Mouse (Mus musculus) limb, embryonic 11.5 days (tissue): ENCODE data around the gene Hhat. TPM values are rescaled to one million over a fixed set of nuclear protein-coding genes. Genes with fewer than 3 reads are reported as not detected.

Source experiments
- ATAC-seq: fragments of 200-750 bp; cut with Nextera tagmentation; 2 replicates; pipeline ENCODE4 v1.8.0; 2017; ENCODE audit warnings: low read depth; ENCODE audit not compliant: insufficient number of reproducible peaks, low FRiP score, low TSS enrichment
- DNase-seq: peaks from one replicate; pipeline ENCODE4 v3.0.0-alpha.2; 2015; ENCODE audit warnings: low spot score
- H3K27ac ChIP-seq: fragments of 300-500 bp; sonication (generic); replicated peaks from 2 replicates; pipeline ENCODE4 v1.5.1; 2014; ENCODE audit warnings: low read depth, mild to moderate bottlenecking, low read length
- H3K27me3 ChIP-seq: fragments of 300-500 bp; sonication (generic); 2 replicates; pipeline ENCODE4 v1.6.1; 2014; ENCODE audit warnings: mild to moderate bottlenecking, low read length, mixed read lengths; ENCODE audit not compliant: control insufficient read depth, insufficient read depth
- H3K36me3 ChIP-seq: fragments of 300-500 bp; sonication (generic); 2 replicates; pipeline ENCODE4 v1.6.1; 2014; ENCODE audit warnings: mild to moderate bottlenecking, low read length, moderate library complexity, mixed read lengths; ENCODE audit not compliant: control insufficient read depth, insufficient read depth
- H3K4me1 ChIP-seq: fragments of 300-500 bp; sonication (generic); 2 replicates; pipeline ENCODE4 v1.6.1; 2014; ENCODE audit warnings: low read length, mixed read lengths; ENCODE audit not compliant: control insufficient read depth, insufficient read depth
- H3K4me2 ChIP-seq: fragments of 300-500 bp; sonication (generic); 2 replicates; pipeline ENCODE4 v1.6.1; 2014; ENCODE audit warnings: low read depth, mild to moderate bottlenecking, moderate library complexity; ENCODE audit not compliant: severe bottlenecking
- H3K4me3 ChIP-seq: fragments of 300-500 bp; sonication (generic); 2 replicates; pipeline ENCODE4 v1.5.1; 2014; ENCODE audit warnings: low read depth, low read length
- H3K9ac ChIP-seq: fragments of 300-500 bp; sonication (generic); 2 replicates; pipeline ENCODE4 v1.6.1; 2014; ENCODE audit warnings: mild to moderate bottlenecking, low read length
- H3K9me3 ChIP-seq: fragments of 300-500 bp; sonication (generic); 2 replicates; pipeline ENCODE4 v1.6.1; 2016; ENCODE audit warnings: low read length; ENCODE audit not compliant: control insufficient read depth
- WGBS: fragments of 180-500 bp; shearing (Covaris S2); extraction: QIAGEN DNeasy Blood & Tissue Kit; methylation state at CpG from one replicate; pipeline ENCODE4 v1.1.7; 2014; 5-methylcytosine and 5-hydroxymethylcytosine counted together
- polyA plus RNA-seq: library from polyadenylated mRNA; unstranded; fragments of >200 nt; fragmentation: Nextera tagmentation; extraction: Ambion mirVana; gene quantifications from 2 replicates; pipeline ENCODE4 v1.2.1, GENCODE M21; 2014

Hhat gene
- polyA plus RNA-seq, 1 experiment from 2014 or later, result 16.6 TPM

DNA sequence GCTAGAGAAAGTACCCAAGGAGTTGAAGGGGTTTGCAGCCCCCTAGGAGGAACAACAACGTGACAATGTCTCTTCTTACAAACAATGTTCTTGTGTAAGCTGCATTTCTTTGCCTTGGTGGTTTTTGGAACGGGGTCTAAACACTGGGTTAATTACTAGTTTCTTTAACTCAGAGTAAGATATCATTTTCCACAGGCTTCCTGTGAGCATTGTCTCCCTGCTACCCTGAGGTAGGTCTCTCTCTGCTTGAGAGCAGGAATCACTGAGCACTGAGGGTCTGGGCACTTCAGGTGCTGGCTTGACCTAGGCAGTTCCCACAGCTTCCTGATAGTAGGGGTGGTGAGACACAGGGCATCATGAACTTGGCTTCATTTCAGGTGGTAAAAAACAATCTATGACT is 323.4 kb downstream of the Hhat start:
- Histone ChIP-seq H3K9me3 (no peaks in the 10 kb centered on the region), H3K36me3 (no peaks in the 10 kb centered on the region), H3K27me3 (no peaks in the 10 kb centered on the region), H3K27ac (no peak overlapping the region), H3K9ac (no peak overlapping the region), H3K4me2 (no peak overlapping the region), H3K4me1 (no peaks in the 10 kb centered on the region), H3K4me3 (no peak overlapping the region)
- DNase-seq (no peak), ATAC-seq (no peak)
- 66% methylated on average over 2 of the region's 2 CpGs for WGBS

Other genes starting within 250 kb of the Hhat start
- gene Sertad4, start 84.5 kb upstream of the Hhat start, polyA plus RNA-seq, result 71.9 and 73.6 TPM in 2 replicates